Mouse (Mus musculus): ENCODE measurements around the gene Ncln.

Ncln gene

DNA sequence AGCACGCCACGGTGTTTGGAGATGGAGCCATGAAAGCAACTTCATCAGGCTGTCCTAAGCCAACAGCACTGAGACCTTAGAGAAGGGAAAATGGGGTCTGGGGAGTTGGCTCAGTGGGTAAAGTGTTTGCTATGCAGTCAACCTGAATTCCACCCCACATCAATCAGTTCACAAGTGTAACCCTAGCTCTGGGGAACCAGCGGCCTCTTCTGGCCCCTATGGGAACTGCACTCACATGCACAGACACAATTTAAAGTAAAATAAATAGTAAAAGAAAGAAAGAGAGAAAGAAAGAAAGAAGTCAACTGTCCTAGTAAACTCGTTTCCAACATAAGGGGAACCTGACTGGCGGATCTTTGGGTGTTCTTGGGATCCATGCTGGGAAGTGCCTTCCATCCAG is 17.6 kb upstream of the Ncln start:
- DNase-seq (ENCODE audit: low spot score), result no peak

DNA sequence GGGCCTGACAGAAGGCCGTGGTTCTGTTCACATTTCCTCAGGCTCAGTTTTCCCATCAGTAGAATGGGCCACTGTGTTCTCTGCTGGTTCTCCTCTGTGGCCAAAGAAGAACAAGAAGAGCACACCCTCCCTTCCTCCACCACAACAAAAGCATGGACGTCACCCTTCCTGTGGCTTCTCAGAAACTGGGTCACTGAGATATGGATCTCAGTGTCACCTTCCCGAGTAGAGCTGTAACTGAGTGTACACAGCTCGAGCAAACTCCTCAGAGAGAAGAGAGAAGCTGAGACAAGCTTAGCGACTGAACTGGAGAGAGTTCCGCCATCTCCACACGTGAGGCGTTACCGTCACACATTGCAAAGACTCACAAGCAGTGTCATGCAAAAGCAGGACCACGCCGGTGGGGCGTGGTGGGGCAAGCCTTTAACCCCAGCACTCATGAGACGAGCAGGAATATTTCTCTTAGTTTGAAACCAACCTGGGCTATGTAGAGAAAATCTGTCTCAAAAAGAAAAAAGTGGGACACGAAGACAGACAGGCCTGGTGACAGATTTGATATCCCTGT is 14.1 kb upstream of the Ncln start:
- DNase-seq (ENCODE audit: low spot score), result no peak

DNA sequence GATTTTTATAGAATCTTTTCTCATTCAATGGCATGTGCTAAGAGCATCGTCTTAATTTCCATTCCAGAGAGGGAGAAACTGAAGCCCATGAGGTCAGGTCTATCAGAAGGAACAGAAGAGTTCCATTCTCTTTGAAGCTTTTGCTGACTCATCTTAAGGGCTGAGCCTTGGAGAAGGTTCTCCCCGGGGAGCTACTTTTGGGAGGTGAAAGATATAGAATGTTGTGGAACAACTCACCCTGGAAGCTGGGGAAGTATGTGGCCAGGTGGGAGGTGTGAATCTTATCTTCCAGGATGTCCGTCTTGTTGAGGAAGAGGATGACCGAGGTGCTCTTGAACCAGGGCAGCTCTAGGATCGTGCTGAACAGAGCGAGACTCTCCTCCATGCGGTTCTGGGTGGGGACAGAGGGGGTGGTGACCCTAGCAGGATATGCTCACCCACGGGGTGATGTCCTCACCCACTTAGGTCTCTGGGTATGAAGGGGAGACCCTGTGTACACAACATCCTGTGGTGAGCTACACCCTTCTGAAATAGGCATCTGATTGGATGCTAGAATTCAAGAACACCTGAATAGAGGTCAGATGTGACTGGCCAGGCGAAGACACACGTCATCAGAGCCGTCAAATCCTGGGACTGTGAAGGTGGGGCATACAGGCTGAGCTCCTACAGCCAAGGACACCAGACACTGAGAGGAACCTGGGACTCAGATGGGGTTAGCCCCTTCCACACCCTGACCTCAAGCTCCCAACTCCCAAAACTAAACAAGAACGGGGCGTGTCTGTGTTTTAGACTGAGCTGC is 11.7 kb upstream of the Ncln start:
- DNase-seq (ENCODE audit: low spot score), result no peak

DNA sequence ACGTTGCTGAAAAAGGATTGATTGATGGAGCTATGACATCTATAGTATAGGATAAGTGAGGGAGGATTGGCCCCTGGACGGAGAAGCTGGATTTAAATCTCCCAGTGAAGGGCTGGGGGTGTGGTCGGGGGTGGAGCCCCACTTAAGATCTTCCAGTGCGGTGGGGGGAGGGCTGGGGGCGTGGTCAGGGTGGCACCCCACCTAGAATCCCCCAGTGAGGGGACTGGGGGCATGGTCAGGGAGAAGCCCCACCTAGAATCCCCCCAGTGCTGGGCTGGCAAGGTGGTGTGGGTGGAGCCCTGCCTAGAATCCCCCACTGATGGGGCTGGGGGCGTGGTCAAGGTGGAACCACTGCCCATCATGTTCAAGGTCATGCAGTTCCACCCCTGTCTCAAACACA is 10.9 kb upstream of the Ncln start:
- no peak for DNase-seq (ENCODE audit: low spot score)

DNA sequence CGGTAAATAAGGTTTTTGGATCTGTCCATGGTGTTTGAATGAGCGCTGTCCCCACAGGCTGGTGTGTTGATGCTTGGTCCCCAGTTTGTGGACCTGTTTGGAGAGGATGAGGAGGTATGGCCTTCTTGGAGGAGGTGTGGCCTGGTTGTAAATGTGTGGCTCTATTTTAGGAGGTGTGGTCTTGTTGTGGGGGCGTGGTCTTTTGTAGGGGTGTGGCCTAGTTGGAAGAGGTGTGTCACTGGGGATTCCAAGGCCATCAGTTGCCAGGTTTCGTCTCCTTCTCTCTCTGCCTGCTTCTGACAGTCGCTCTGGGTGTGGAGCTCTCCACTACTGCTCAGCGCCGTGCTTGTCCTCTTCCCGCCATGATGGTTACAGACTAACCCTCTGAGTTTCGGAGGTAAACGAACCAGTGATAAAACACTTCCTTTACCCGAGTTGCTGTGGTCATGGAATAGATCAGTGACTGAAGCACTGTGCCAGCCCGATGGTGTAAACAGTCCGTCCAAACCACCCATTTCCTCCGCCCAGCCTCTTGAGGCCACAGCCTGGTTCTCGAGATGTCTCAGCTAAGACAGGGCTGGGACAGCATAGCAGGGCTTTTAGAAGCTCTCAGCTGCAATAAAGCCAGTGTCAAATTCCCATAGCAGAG is 8.9 kb upstream of the Ncln start:
- DNase-seq (ENCODE audit: low spot score), result no peak

DNA sequence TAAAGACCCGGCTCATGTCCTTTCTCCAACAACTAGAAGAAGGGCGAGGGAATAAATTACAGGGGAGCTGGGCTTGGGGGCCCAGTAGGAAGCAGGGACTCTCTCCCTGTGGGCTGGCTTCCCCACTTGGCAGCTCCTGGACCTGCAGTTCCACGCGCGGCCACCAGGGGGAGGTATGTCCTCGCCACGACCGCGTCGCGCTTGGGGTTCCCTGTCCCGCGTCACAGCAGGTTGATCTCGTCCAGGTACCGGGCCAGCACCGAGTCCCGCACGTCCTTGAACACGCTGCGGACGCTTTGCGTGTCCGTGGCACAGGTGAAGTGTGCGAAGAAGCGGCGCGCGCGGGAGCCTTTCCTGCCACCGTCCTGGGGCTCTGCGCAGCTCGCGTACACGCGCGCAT is 6.5 kb upstream of the Ncln start:
- DNase-seq (ENCODE audit: low spot score), result peak; percentile 48

DNA sequence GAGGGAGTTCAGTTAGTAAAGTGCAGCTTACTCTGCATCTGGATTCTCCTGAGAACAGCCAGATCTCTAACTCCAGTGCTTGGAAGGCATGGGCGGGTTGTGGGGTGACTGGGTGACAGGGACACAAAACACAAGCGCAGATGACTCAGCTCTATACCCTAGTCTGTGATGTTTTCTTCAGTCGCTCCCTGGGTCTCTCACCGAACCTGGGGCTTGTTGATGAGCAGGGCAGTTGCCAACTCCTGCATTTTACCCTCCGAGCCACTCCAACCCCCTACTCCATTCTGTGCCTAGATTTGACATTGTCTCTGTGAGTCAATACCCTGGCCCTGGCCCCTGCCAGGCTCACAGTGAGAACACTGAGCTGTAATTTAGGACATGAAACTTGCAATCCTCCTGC is 5.7 kb upstream of the Ncln start:
- no peak for DNase-seq (ENCODE audit: low spot score)

DNA sequence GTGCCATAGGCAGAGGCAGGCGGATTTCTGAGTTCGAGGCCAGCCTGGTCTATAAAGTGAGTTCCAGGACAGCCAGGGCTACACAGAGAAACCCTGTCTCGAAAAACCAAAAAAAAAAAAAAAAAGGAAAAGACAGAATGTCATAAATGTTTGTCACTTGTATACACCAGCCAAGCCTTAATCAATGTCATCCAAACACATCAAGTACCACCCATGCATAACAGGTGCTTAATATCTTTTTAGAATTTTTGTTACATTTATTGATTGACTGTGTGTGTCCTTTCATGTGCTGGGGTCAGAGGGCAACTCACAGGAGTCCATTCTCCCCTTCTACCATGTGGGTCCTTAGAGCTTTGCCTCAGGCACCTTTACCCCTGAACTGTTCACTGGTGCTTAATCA is 3.8 kb upstream of the Ncln start, which contains the start of gene S1pr4:
TSS of gene S1pr4 (minus strand) at position 101 of the 400 bp plus-strand sequence.
- DNase-seq (ENCODE audit: low spot score), result no peak

DNA sequence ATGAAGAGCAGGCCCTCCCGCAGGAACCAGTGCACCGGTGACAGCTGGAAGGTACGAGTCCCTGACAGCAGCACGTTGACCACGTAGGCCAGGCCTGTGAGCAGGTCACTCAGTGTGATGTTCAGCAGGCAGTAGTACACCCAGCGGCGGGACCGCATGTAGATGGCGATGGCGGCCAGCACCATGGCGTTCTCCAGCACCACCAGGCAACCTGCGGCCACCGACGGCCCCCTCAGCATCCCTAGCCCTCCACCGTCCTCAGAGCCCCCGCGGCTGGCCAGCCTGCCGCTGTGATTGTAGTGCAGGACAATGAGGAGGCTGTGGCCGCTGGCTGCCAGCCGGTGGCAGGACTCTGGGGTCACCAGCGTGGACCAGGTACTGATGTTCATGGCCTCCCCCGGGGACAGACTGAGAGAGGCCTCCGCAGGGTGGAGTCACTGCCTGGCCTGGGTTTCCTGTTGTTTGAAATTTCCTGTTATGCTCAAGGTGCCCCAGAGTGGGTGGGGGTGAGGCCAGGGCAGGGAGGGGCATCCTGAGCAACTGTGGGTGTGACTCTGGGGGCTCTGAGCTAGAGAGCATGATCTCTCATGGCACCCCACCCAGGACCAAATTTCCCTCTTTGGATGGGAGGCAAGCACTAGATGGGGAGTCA is 3.2 kb upstream of the Ncln start:
- DNase-seq (ENCODE audit: low spot score), result no peak

DNA sequence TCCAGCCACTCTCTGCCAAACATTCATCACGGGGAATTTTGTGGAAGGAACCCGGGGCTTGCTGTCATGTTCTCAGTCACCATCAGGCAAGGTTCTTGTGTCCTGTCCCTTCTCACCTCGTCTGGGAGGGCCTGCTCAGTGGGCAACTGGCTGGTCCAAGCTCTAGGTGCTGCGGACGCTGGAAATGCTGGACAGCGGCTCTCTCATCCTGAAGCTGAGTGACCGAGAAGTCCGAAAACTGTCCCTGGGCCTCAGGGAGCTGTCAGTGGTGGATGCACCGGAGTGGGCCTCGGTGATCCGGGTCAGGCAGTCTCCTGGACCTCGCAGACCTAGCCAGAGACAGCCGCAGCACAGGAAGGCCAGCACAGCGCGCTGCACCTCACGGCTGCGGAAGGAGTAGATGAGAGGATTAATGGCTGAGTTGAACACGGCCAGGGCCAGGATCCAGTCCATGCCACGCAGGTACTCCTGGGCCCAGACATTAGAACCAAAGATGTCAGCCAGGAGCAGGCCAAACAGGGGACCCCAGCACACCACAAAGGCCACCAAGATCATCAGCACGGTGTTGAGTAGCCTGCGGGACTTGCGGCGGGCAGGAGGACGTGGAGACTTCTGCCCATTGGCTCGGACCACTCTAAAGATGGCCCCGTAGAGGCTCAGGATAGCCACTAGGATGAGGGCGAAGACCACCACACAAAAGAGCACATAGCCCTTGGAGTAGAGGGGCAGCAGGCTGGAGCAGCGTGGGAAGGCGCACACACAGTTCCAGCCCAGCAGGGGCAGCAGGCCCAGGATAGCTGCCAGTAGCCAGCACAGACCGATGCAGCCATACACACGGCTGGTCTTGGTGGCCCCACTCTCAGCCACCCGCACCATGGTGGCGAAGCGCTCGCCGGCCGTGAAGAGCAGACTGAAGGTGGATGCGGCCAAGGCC is 2.4 kb upstream of the Ncln start:
- DNase-seq (ENCODE audit: low spot score), result no peak

DNA sequence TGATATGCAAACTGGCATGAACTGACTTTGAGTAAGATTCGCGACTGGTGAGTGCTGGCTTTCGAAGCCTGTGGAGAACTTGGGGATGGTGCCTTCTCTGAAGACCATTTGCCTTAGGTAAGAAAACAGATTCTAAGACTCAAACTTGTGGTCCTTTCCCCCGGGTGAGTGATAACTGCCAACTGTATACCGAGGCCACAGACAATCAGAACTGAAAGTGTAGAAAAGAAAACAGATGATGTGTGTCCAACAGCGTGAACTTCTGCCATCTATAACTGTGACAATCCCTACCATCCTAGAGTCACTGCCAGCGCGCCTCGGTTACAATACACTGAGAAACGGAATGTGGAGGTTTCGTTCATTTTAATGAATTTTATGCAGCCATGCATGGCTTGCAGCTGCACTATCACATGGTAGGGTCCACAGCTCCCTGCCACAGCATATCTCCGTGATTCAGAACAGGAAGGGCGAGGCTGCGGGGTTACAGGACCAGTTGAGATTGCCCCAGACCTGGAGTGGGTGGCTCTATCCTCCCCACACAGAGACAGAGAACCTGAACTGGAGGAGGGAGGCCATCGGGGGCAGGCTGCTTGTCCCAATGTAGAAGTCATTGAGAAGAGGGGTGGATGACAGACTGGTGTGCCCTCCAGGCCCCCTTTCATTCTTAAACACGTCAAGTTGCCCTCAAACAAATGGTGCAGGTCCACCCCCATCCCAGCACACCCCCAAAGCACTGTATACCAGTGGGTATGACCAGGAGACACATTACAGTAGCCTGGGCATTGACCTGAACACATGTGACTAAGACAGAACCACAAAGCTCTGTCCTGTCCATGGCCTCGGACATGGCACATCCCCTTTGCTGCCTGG is 1.4 kb upstream of the Ncln start:
- DNase-seq (ENCODE audit: low spot score), result no peak

DNA sequence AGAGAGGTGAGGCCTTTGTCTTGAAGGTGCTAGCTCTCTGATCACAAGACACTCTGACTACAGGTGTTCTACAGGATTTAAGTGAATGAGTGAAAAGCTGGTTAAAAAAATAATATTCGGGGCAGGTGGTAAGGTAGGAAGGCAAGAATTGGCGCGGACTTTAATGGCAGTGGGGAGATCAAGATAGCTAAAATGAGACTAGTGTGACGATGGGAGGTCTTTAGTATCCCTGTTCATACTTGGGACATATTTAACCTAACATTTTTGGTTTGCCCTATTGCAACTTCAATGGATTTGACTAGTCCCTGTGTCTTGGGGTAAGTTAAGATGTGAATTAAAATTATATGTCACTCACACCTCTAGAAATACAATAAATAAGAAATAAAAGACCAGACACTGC is 777 bp upstream of the Ncln start:
- DNase-seq (ENCODE audit: low spot score), result no peak

DNA sequence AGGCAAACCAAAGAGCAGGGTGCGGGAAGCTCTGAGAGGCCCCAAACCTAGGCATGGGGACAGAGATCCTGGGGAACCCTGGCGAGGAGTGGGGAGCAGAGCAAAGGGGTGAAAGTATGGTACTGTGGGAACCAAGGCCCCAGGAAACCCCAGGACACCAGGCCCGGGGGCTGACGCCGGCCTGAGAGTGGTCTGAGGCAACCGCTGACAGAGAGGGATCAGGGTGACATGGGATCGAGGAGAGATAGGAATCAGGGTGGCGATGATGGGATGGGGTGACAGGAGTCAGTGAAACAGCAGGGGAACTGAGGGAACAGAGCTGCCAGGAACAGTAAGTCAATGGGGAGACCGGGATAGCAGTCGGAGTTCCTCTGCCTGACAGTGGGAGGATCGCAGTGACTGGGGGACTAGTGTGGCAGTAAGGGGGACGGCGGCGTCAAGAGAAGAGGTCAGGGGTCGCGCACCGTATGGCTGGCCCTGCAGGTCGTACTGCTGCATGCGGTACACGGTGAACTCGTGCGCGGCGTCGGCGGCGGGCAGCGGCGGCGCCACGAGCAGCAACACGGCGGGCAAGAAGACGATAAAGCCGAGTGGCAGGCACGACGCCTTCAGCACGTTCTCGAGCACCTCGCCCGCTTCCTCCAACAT is 452 bp downstream of the Ncln start:
- DNase-seq (ENCODE audit: low spot score), result no peak

DNA sequence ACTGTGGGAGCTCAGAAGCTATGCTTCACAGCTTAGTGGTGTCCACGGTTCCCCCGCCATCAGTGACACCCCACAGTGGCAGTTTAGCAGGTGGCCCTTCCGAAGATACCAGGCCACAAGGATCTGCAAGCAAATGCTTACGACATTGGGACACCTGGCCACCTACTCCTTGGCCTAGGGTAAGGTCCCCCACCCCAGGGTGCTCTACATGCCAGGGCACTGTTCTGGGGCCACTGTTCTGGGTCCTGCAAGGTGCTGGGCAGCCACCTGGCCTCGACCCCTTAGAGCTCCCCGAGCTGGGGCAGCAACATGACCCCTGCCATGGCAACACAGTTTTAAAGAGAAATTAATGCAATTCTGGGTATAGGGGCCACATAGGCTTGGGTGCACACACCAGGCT is 1.0 kb downstream of the Ncln start:
- no peak for DNase-seq (ENCODE audit: low spot score)

DNA sequence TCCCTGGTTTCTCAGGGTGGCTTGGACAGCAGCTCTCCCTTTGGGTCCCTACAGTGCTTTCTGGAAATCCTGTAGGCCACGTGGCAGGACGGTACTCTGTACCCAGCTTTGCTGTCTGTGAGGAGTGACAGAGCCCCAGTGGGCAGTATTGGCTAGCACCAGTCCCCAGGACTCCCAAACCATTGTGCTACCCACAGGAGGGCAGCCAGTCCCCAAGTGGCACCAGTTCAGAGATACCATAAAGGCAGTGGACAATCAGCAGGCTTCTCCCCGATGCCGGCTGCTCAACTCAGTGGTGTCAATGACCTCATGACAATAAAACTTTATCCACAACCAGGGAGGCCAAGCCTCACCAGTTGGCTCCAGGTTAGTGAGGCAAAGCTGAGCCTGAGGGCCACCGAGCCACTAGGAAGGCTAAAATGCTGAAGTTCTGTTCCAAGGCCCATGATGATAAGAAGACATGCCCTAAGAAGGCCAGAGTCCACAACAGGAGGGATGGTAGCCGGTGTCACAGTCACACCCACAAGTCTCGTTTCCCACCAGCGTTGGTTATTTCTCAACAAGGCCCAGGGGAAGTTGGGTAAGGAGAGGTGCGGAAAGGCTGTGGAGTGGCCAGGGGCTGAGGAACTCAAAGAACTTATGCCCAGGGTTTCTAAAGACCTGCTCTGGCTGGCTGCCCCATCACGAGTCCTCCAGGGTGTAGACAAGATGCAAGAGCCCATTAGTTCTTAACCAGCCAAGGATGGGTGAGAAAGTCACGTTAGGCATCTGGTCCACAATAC is 1.7 kb downstream of the Ncln start:
- no peak for DNase-seq (ENCODE audit: low spot score)

DNA sequence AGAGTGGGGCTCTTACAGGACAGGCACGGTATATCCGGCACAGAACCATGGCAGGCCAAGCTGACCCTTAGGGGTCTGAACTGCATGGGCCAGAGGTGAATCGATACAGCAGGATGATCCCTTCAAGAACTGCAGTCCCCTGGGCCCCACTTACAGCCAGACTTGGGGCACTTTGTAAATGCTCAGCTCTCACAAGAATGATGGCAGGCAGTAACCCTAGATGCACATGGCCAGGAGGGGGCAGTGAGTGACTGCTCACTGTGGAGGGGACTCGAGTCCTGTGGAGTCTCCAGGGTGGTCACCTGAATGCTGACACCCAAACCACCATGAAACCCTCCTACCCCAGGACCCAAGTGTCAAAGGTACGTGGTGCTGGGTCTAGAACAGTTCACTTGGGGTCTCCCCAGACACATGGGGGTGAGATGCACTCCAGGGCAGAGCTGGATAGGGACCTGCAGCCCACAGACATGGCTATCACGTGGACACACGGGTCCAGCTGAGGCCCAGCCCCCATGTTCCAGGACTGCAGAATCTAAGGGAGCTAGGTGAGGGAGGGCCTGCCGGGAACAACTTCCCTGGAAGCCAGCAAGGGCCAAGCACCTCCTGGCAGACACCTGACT is 2.5 kb downstream of the Ncln start:
- no peak for DNase-seq (ENCODE audit: low spot score)

DNA sequence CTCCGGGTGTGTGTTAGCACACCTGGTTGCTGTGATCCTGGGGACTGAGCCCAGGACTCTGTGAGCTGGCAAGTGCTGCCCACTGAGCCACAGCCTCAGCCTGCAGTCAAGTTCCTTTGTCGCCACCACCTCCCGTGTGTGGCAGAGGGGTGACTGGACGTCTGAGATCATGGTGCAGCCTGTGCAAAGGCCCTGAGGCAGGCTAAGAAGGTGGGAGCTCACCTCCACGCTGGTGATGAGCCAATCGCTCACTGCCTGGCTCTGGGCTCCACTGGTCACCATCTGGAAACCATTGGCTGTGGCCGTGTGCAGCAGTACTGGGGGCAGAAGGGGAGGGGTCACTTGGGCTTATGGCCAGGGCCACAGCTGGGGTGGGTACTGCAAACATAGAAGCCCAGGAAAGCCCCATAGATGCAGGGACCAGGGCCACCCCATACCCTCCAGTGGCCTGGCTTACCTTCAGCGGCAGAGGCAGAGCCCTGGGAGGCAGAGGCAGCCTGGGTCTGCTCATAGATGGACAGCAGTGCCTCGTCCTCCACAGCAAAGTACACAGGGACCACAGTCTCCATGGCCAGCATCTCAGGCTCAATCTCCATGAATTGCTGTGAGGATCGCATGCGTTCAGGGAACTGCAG is 3.5 kb downstream of the Ncln start:
- no peak for DNase-seq (ENCODE audit: low spot score)

DNA sequence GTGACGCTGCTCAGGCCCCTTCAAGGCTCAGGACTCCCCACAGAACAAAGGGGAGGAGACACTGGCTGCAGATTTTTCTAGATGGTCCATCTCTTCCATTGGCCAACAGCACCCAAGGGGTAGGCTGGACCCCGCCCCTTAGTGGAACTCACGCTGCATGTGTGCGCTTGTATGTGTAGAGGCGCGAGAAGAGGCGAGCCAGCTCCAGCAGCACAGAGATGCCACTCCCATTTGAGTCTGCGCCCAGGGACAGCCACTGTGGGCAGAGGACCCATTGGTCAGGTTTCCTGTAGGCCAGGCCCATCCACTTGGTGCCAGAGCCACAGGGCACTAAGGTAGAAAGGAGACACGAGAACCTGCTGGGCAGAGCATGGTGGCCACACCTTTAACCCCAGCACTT is 5.2 kb downstream of the Ncln start:
- no peak for DNase-seq (ENCODE audit: low spot score)

DNA sequence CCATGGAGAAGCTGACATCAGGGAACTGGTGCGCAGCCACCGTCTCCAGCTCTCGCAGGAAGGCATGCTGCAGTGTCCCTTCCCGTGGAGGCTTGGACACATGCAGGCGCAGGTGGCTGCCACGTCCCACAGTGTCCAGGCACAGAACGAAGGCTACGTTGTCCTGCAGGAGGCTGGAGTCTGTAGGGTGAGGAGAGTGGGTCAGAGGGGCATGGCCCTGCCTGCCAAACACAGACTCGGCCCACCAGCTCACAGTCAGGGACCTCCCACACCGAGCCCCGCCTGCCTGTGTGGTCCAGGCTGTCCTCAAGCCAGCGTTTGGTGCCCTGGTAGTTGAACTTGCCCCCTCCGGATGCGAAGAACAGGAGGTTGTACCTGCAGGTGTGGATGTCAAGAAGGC is 6.3 kb downstream of the Ncln start:
- DNase-seq (ENCODE audit: low spot score), result no peak

All from adipocyte (in vitro differentiated cells).